Mouse (Mus musculus): Measurements from ENCODE around the gene Gsg1l2. TPM values are rescaled to one million over a fixed set of nuclear protein-coding genes. Genes with fewer than 3 reads are reported as not detected.

Gsg1l2 gene
- not detected in 2 replicates for polyA plus RNA-seq (2016; fragmentation: Nextera tagmentation; extraction: Ambion mirVana)

DNA sequence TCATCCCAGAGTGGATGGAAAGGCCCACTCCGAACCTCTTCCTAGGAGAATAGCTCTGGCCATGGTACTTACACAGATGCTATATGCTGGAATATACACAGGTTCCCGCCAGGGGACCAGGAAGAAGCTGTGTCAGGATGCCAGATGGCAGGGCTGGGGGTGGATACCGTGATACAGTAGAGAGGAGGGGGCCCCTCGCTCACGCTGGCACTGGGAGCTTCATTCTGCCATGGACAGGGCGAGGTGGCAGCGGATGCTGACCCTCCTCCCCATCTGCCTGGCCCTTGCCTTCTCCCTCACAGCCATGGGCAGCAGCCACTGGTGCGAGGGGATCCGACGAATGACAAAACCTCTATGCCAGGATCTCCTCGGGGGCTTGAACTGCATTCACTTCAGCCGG lies at the start of gene Gsg1l2:
Gsg1l2 (plus strand) TSS at position 230 of the 400 bp plus-strand sequence.
- DNase-seq (ENCODE audit: low spot score) = no peak
- no peaks in the 10 kb centered on the region for H3K36me3 ChIP-seq
- no peak within 1 kb of the TSS for H3K4me3 ChIP-seq
- 0 out of 2 replicates have a peak, but pooled peaks cover 9% of the 10 kb centered on the region for H3K27me3 ChIP-seq (ENCODE audit: insufficient read depth, poor library complexity, severe bottlenecking)
- no peaks in the 10 kb centered on the region for H3K9me3 ChIP-seq
- H3K27ac ChIP-seq = no peak within 1 kb of the TSS
- WGBS = 82% methylated on average over 12 of the region's 12 CpGs
- no peaks in the 10 kb centered on the region for H3K4me1 ChIP-seq

DNA sequence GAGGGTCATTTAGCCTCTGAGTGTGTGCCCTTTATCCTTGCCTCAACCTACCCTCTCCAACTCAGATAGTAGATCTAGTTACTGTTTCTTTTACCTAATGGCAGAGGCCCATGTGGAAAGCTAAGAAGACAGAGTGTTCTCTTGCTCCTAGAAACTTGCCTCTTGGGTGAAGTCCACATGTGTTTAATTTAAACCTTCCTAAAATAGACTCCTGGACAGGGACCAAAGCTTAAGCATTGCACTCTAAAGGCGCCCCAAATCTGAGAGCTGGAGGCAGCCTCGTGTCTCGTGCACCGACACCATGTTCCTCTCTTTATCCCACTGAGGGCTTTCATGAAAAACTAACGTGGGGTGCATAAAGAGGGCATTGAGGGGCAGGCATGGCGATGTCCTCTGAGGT lies 47.3 kb upstream of the Gsg1l2 start:
- no peak overlapping the region for H3K27ac ChIP-seq
- no peaks in the 10 kb centered on the region for H3K4me1 ChIP-seq
- H3K4me3 ChIP-seq = no peak overlapping the region
- no peaks in the 10 kb centered on the region for H3K36me3 ChIP-seq
- H3K9me3 ChIP-seq = no peaks in the 10 kb centered on the region
- no peaks in the 10 kb centered on the region for H3K27me3 ChIP-seq (ENCODE audit: insufficient read depth, poor library complexity, severe bottlenecking)
- DNase-seq (ENCODE audit: low spot score) = no peak
- WGBS = 78% methylated on average over 6 of the region's 6 CpGs

- DNase-seq (ENCODE audit: low spot score) = no peak
- Histone ChIP-seq H3K4me3 (no peak overlapping the region), H3K27ac (no peak overlapping the region)
Observed at GRCm38 (mm10) chr11:67728726-67729125, 45.7 kb upstream of the Gsg1l2 start.

DNA sequence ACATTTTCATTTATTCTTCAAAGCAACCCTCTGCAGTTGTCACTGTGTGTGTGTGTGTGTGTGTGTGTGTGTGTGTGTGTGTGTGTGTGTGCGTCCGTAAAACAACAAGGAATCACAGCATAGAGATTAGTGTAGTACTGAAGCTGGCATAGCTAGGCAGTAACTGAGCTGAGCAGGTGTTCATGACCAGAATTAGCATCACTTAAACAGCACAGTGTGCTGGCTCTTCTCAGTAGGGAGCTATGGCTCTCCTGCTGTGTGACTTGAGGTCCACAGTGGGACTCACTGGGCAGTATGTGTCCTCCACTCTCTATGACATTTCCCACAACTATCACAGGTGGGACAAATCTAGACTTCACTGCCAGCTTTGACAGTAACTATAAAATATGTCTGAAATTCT lies 43.4 kb upstream of the Gsg1l2 start:
- Histone ChIP-seq H3K27me3 (ENCODE audit: insufficient read depth, poor library complexity, severe bottlenecking) (no peaks in the 10 kb centered on the region), H3K36me3 (no peaks in the 10 kb centered on the region), H3K27ac (no peak overlapping the region), H3K4me3 (no peak overlapping the region), H3K9me3 (no peaks in the 10 kb centered on the region), H3K4me1 (no peaks in the 10 kb centered on the region)
- no peak for DNase-seq (ENCODE audit: low spot score)
- 97% methylated on average over 2 of the region's 2 CpGs for WGBS

More at GRCm38 (mm10) chr11:67728726-67729125, 45.7 kb upstream of the Gsg1l2 start:
- Histone ChIP-seq H3K4me1 (no peaks in the 10 kb centered on the region), H3K36me3 (no peaks in the 10 kb centered on the region), H3K9me3 (no peaks in the 10 kb centered on the region), H3K27me3 (ENCODE audit: insufficient read depth, poor library complexity, severe bottlenecking) (no peaks in the 10 kb centered on the region)

GRCm38 (mm10) chr11:67733726-67734125 lies 40.7 kb upstream of the Gsg1l2 start:
- no peaks in the 10 kb centered on the region for H3K4me1 ChIP-seq
- no peak overlapping the region for H3K4me3 ChIP-seq
- 75% methylated on average over 1 of the region's 1 CpGs for WGBS
- H3K27me3 ChIP-seq (ENCODE audit: insufficient read depth, poor library complexity, severe bottlenecking) = no peaks in the 10 kb centered on the region
- H3K36me3 ChIP-seq = no peaks in the 10 kb centered on the region
- no peaks in the 10 kb centered on the region for H3K9me3 ChIP-seq
- no peak for DNase-seq (ENCODE audit: low spot score)
- no peak overlapping the region for H3K27ac ChIP-seq

- DNase-seq (ENCODE audit: low spot score) = no peak
- Histone ChIP-seq H3K9me3 (no peaks in the 10 kb centered on the region), H3K36me3 (no peaks in the 10 kb centered on the region), H3K4me3 (no peak overlapping the region), H3K27me3 (ENCODE audit: insufficient read depth, poor library complexity, severe bottlenecking) (no peaks in the 10 kb centered on the region), H3K27ac (no peak overlapping the region), H3K4me1 (no peaks in the 10 kb centered on the region)
- 62% methylated on average over 3 of the region's 3 CpGs for WGBS
Observed at GRCm38 (mm10) chr11:67734597-67734996, 39.8 kb upstream of the Gsg1l2 start.

DNA sequence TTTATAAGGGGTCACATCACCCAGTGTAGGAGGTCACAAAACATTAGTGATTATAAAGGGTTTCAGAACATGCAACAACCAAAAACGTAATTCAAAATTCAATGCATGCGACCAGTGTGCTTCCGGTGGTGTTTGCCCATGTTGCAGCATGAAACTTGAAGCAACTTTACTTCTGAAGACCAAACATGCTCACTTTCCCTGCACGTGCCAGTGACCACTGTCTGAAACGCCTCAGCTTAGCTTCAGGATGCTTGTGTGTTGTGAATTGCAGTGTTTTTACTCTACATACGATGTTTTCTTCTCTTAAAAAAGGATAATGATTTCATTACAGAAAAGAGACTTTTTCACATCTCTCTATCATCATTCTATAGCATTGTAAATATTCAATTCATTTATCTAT lies 36.1 kb upstream of the Gsg1l2 start:
- Histone ChIP-seq H3K27ac (no peak overlapping the region), H3K27me3 (ENCODE audit: insufficient read depth, poor library complexity, severe bottlenecking) (no peaks in the 10 kb centered on the region), H3K4me3 (no peak overlapping the region), H3K9me3 (no peaks in the 10 kb centered on the region), H3K36me3 (no peaks in the 10 kb centered on the region), H3K4me1 (no peaks in the 10 kb centered on the region)
- 80% methylated on average over 6 of the region's 6 CpGs for WGBS
- no peak for DNase-seq (ENCODE audit: low spot score)

DNA sequence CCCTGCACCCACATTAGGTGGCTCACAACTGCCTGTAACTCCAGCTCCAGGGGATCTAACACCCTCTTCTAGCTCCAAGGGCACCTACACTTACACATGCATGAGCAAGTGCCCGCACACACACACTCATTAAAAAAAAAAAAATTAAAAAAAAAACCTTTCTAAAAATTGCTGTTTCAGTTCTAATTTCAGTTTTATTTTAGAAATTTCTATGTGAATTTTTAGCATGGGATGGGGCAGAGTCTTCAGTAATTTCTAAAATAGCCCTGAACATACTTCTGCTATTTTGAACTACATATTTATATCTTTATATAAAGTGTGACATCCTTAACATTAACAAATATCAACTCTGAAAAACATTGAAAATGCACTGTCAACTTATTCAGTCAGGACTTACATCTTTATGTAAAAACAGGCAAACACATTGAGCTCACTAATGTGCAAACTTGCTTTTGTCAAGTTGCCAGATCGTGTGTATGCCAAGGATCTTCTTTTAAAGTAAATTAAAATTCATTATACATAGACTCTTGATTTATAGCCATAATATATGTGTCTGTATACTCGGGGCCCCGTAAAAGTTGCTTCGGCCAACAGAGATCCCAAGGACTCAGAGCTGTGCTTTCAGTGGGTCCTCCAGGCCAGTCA lies 35.4 kb upstream of the Gsg1l2 start:
- no peaks in the 10 kb centered on the region for H3K36me3 ChIP-seq
- no peaks in the 10 kb centered on the region for H3K4me1 ChIP-seq
- whole genome bisulfite sequencing = 83% methylated on average over 5 of the region's 5 CpGs
- no peaks in the 10 kb centered on the region for H3K27me3 ChIP-seq (ENCODE audit: insufficient read depth, poor library complexity, severe bottlenecking)
- no peaks in the 10 kb centered on the region for H3K9me3 ChIP-seq
- no peak for DNase-seq (ENCODE audit: low spot score)
- H3K27ac ChIP-seq = no peak overlapping the region
- no peak overlapping the region for H3K4me3 ChIP-seq

GRCm38 (mm10) chr11:67741569-67741968 lies 32.8 kb upstream of the Gsg1l2 start:
- no peak for DNase-seq (ENCODE audit: low spot score)
- Histone ChIP-seq H3K36me3 (no peaks in the 10 kb centered on the region), H3K27ac (no peak overlapping the region), H3K27me3 (ENCODE audit: insufficient read depth, poor library complexity, severe bottlenecking) (no peaks in the 10 kb centered on the region), H3K9me3 (no peaks in the 10 kb centered on the region), H3K4me1 (no peaks in the 10 kb centered on the region), H3K4me3 (no peak overlapping the region)

DNA sequence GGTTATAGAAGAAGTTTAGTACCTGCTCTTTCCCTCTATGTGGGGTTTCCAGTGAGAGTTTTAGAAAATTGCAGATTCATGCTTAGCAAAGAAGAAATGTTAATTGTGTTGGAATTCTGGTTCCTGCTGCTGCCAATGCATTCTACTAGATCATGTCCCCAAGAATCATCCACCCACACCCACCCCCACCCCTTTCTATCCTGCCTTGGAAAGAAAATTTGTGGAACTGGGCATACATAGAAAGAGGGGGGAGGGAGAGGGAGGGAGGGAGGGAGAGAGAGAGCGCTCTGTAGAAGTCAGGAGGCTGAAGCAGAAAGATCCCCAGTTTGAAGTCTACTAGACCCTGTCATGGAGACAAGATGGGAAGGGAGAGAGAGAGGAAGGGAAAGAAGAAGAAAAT lies 18.1 kb upstream of the Gsg1l2 start:
- Histone ChIP-seq H3K27ac (no peak overlapping the region), H3K9me3 (no peaks in the 10 kb centered on the region), H3K4me1 (no peaks in the 10 kb centered on the region), H3K36me3 (no peaks in the 10 kb centered on the region), H3K4me3 (no peak overlapping the region), H3K27me3 (ENCODE audit: insufficient read depth, poor library complexity, severe bottlenecking) (peaks cover 7% of the 10 kb centered on the region; the same call in 1 of the 2 replicates)
- WGBS = 100% methylated on average over 1 of the region's 1 CpGs
- DNase-seq (ENCODE audit: low spot score) = no peak

GRCm38 (mm10) chr11:67757373-67758167 lies 16.8 kb upstream of the Gsg1l2 start:
- Histone ChIP-seq H3K4me3 (no peak overlapping the region), H3K9me3 (no peaks in the 10 kb centered on the region), H3K36me3 (no peaks in the 10 kb centered on the region), H3K27me3 (ENCODE audit: insufficient read depth, poor library complexity, severe bottlenecking) (peaks cover 7% of the 10 kb centered on the region; the same call in 1 of the 2 replicates), H3K27ac (no peak overlapping the region), H3K4me1 (no peaks in the 10 kb centered on the region)
- 62% methylated on average over 15 of the region's 15 CpGs for WGBS
- no peak for DNase-seq (ENCODE audit: low spot score)

DNA sequence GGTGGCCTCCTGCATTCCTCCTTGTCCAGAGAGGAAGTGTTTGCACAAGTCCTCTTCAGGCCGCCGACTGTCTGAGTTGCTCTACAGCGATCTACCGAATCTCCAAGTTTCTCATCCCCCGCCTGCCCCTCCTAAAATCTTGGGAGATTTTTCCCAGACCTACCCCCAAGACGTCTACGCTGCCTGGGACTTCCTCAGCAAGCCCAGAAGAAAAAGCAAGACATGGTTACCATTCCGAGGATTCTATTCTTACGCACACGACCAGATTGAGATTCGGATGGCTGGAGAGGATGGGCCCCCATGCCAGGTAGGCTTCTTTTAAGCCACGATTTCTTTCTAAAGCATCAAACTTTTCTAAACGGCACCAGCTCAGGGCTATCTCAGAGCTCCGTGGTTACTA lies 3.4 kb upstream of the Gsg1l2 start, which contains the start of gene Glp2r:
Glp2r (minus strand) TSS at position 101 of the 400 bp plus-strand sequence.
- Histone ChIP-seq H3K27me3 (ENCODE audit: insufficient read depth, poor library complexity, severe bottlenecking) (0 out of 2 replicates have a peak, but pooled peaks cover 9% of the 10 kb centered on the region), H3K9me3 (no peaks in the 10 kb centered on the region), H3K4me1 (no peaks in the 10 kb centered on the region), H3K4me3 (no peak within 1 kb of the TSS), H3K36me3 (no peaks in the 10 kb centered on the region), H3K27ac (no peak within 1 kb of the TSS)
- WGBS = 77% methylated on average over 14 of the region's 14 CpGs
- DNase-seq (ENCODE audit: low spot score) = no peak

DNA sequence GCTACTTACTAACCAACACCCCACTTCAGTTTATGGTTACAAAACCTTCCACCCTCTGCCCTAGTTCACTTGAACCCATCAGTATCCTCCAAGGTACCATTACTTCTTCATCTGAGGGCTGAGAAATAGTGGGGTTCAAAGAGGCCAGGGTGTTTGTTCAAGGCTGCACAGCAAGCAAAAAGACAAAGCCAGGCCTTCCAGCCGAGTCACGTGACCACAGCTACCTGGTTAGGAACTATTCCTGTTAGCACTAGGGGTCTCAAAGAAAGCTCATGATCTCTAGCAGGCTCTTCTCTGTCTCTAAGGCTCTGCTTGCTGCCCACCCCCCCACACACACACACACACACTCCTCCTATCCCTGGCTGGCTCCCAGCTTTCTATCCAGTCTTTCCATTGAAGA lies 2.7 kb upstream of the Gsg1l2 start:
- WGBS = 80% methylated on average over 2 of the region's 2 CpGs
- Histone ChIP-seq H3K9me3 (no peaks in the 10 kb centered on the region), H3K27ac (no peak overlapping the region), H3K36me3 (no peaks in the 10 kb centered on the region), H3K4me1 (no peaks in the 10 kb centered on the region), H3K27me3 (ENCODE audit: insufficient read depth, poor library complexity, severe bottlenecking) (0 out of 2 replicates have a peak, but pooled peaks cover 9% of the 10 kb centered on the region), H3K4me3 (no peak overlapping the region)
- DNase-seq (ENCODE audit: low spot score) = no peak
